Mouse (Mus musculus): ENCODE measurements around the gene Sec14l5. TPM values are rescaled to one million over a fixed set of nuclear protein-coding genes. Genes with fewer than 3 reads are reported as not detected.
A peak's percentile ranks its signal among the peaks of the same experiment; 100 is the strongest.

Sec14l5 gene
- polyA plus RNA-seq, 1 experiment from 2014 or later, result not detected

GRCm38 (mm10) chr16:5131251-5131922, 15.5 kb upstream of the Sec14l5 start:
- H3K9ac ChIP-seq, result no peak overlapping the region
- peaks cover 14% of the 10 kb centered on the region for H3K4me1 ChIP-seq (replicated peaks)
- no peak for ATAC-seq (ENCODE audit: insufficient read depth)
- H3K27me3 ChIP-seq, result peaks cover 56% of the 10 kb centered on the region
- peak overlapping the region; percentile 61 for H3K4me2 ChIP-seq
- H3K4me3 ChIP-seq (replicated peaks), result peak overlapping the region; percentile 45
- no peaks in the 10 kb centered on the region for H3K36me3 ChIP-seq (replicated peaks)
- no peaks in the 10 kb centered on the region for H3K9me3 ChIP-seq (replicated peaks)
- 4% methylated on average over 25 of the region's 25 CpGs for WGBS (ENCODE audit: insufficient replicate concordance)
- no peak overlapping the region for H3K27ac ChIP-seq (replicated peaks)

GRCm38 (mm10) chr16:5132401-5132801, 14.5 kb upstream of the Sec14l5 start, which contains the start of gene Ppl:
Gene Ppl (minus strand): TSS chr16:5132421.
- Histone ChIP-seq H3K4me1 (replicated peaks) (peaks cover 17% of the 10 kb centered on the region), H3K9ac (no peak within 1 kb of the TSS), H3K27ac (replicated peaks) (no peak within 1 kb of the TSS), H3K36me3 (replicated peaks) (no peaks in the 10 kb centered on the region), H3K27me3 (peaks cover 56% of the 10 kb centered on the region), H3K4me3 (replicated peaks) (peak within 1 kb of the TSS; percentile 45), H3K4me2 (peak within 1 kb of the TSS; percentile 61), H3K9me3 (replicated peaks) (no peaks in the 10 kb centered on the region)
- under 1% methylated on average over 39 of the region's 39 CpGs for WGBS (ENCODE audit: insufficient replicate concordance)
- peak; percentile 61 for ATAC-seq (ENCODE audit: insufficient read depth)

GRCm38 (mm10) chr16:5134623-5135330, 12.1 kb upstream of the Sec14l5 start:
- no peak overlapping the region for H3K27ac ChIP-seq (replicated peaks)
- H3K9me3 ChIP-seq (replicated peaks), result no peaks in the 10 kb centered on the region
- H3K4me2 ChIP-seq, result no peak overlapping the region
- H3K27me3 ChIP-seq, result peaks cover 45% of the 10 kb centered on the region
- no peak overlapping the region for H3K9ac ChIP-seq
- H3K4me3 ChIP-seq (replicated peaks), result no peak overlapping the region
- no peak for ATAC-seq (ENCODE audit: insufficient read depth)
- no peaks in the 10 kb centered on the region for H3K36me3 ChIP-seq (replicated peaks)
- peaks cover 17% of the 10 kb centered on the region for H3K4me1 ChIP-seq (replicated peaks)
- whole genome bisulfite sequencing (ENCODE audit: insufficient replicate concordance), result 59% methylated on average over 14 of the region's 14 CpGs

- no peak overlapping the region for H3K9ac ChIP-seq
- WGBS (ENCODE audit: insufficient replicate concordance), result 48% methylated on average over 8 of the region's 8 CpGs
- H3K4me1 ChIP-seq (replicated peaks), result peaks cover 17% of the 10 kb centered on the region
- H3K27ac ChIP-seq (replicated peaks), result no peak overlapping the region
- ATAC-seq (ENCODE audit: insufficient read depth), result no peak; the same call in 1 of the 2 replicates
- H3K27me3 ChIP-seq, result peaks cover 39% of the 10 kb centered on the region
- H3K4me2 ChIP-seq, result no peak overlapping the region
- H3K9me3 ChIP-seq (replicated peaks), result no peaks in the 10 kb centered on the region
- H3K36me3 ChIP-seq (replicated peaks), result no peaks in the 10 kb centered on the region
- no peak overlapping the region for H3K4me3 ChIP-seq (replicated peaks)
These were observed 11.2 kb upstream of the Sec14l5 start for GRCm38 (mm10) chr16:5135551-5136261.

- 18% methylated on average over 4 of the region's 4 CpGs for WGBS (ENCODE audit: insufficient replicate concordance)
- no peak overlapping the region for H3K27ac ChIP-seq (replicated peaks)
- no peaks in the 10 kb centered on the region for H3K36me3 ChIP-seq (replicated peaks)
- H3K27me3 ChIP-seq, result peaks cover 31% of the 10 kb centered on the region
- no peak for ATAC-seq (ENCODE audit: insufficient read depth)
- H3K9me3 ChIP-seq (replicated peaks), result no peaks in the 10 kb centered on the region
- no peak overlapping the region for H3K4me3 ChIP-seq (replicated peaks)
- H3K4me2 ChIP-seq, result no peak overlapping the region
- peaks cover 16% of the 10 kb centered on the region for H3K4me1 ChIP-seq (replicated peaks)
- H3K9ac ChIP-seq, result no peak overlapping the region
These were observed 10.4 kb upstream of the Sec14l5 start for GRCm38 (mm10) chr16:5136505-5136904.

GRCm38 (mm10) chr16:5137006-5137540, 9.8 kb upstream of the Sec14l5 start:
- Histone ChIP-seq H3K9me3 (replicated peaks) (no peaks in the 10 kb centered on the region), H3K27me3 (peaks cover 25% of the 10 kb centered on the region), H3K4me3 (replicated peaks) (no peak overlapping the region), H3K36me3 (replicated peaks) (no peaks in the 10 kb centered on the region), H3K4me1 (replicated peaks) (peaks cover 13% of the 10 kb centered on the region), H3K4me2 (no peak overlapping the region), H3K9ac (no peak overlapping the region), H3K27ac (replicated peaks) (no peak overlapping the region)
- ATAC-seq (ENCODE audit: insufficient read depth), result no peak
- 66% methylated on average over 12 of the region's 12 CpGs for WGBS (ENCODE audit: insufficient replicate concordance)

- peaks cover 9% of the 10 kb centered on the region for H3K4me1 ChIP-seq (replicated peaks)
- no peak overlapping the region for H3K4me2 ChIP-seq
- H3K4me3 ChIP-seq (replicated peaks), result no peak overlapping the region
- H3K9me3 ChIP-seq (replicated peaks), result no peaks in the 10 kb centered on the region
- H3K9ac ChIP-seq, result no peak overlapping the region
- H3K36me3 ChIP-seq (replicated peaks), result no peaks in the 10 kb centered on the region
- H3K27ac ChIP-seq (replicated peaks), result no peak overlapping the region
- no peak for ATAC-seq (ENCODE audit: insufficient read depth)
- 56% methylated on average over 4 of the region's 4 CpGs for WGBS (ENCODE audit: insufficient replicate concordance)
- H3K27me3 ChIP-seq, result 0 out of 2 replicates have a peak, but pooled peaks cover under 1% of the 10 kb centered on the region
These were observed 7.2 kb upstream of the Sec14l5 start for GRCm38 (mm10) chr16:5139741-5140140.

GRCm38 (mm10) chr16:5145570-5145969, 1.3 kb upstream of the Sec14l5 start:
- no peaks in the 10 kb centered on the region for H3K36me3 ChIP-seq (replicated peaks)
- H3K9ac ChIP-seq, result no peak overlapping the region
- H3K4me1 ChIP-seq (replicated peaks), result peaks cover 15% of the 10 kb centered on the region
- no peaks in the 10 kb centered on the region for H3K9me3 ChIP-seq (replicated peaks)
- under 1% methylated on average over 7 of the region's 7 CpGs for WGBS (ENCODE audit: insufficient replicate concordance)
- ATAC-seq (ENCODE audit: insufficient read depth), result no peak
- H3K27me3 ChIP-seq, result peaks cover 34% of the 10 kb centered on the region
- no peak overlapping the region for H3K4me3 ChIP-seq (replicated peaks)
- H3K4me2 ChIP-seq, result no peak overlapping the region
- H3K27ac ChIP-seq (replicated peaks), result no peak overlapping the region

- Histone ChIP-seq H3K9ac (no peak overlapping the region), H3K27me3 (peaks cover 34% of the 10 kb centered on the region), H3K27ac (replicated peaks) (no peak overlapping the region), H3K4me3 (replicated peaks) (peak overlapping the region; percentile 22; the same call in 1 of the 2 replicates), H3K9me3 (replicated peaks) (no peaks in the 10 kb centered on the region), H3K36me3 (replicated peaks) (no peaks in the 10 kb centered on the region), H3K4me1 (replicated peaks) (peaks cover 15% of the 10 kb centered on the region), H3K4me2 (peak overlapping the region; percentile 62)
- ATAC-seq (ENCODE audit: insufficient read depth), result peak; percentile 89
- 2% methylated on average over 26 of the region's 26 CpGs for WGBS (ENCODE audit: insufficient replicate concordance)
These were observed 407 bp upstream of the Sec14l5 start for GRCm38 (mm10) chr16:5146367-5147036.

GRCm38 (mm10) chr16:5150544-5150943, 3.6 kb downstream of the Sec14l5 start:
- Histone ChIP-seq H3K27me3 (peaks cover 37% of the 10 kb centered on the region), H3K4me3 (replicated peaks) (no peak overlapping the region), H3K9me3 (replicated peaks) (no peaks in the 10 kb centered on the region), H3K27ac (replicated peaks) (no peak overlapping the region), H3K36me3 (replicated peaks) (no peaks in the 10 kb centered on the region), H3K4me2 (no peak overlapping the region), H3K4me1 (replicated peaks) (peaks cover 15% of the 10 kb centered on the region), H3K9ac (no peak overlapping the region)
- WGBS (ENCODE audit: insufficient replicate concordance), result 66% methylated on average over 10 of the region's 10 CpGs
- no peak for ATAC-seq (ENCODE audit: insufficient read depth)

Measured in liver, embryonic 15.5 days (tissue).